Mouse (Mus musculus) adrenal gland, adult 10 weeks (tissue): ENCODE measurements around the gene Gbgt1. TPM values are rescaled to one million over a fixed set of nuclear protein-coding genes. Genes with fewer than 3 reads are reported as not detected.

Experiments used
- polyA plus RNA-seq: library from polyadenylated mRNA; stranded (reverse); fragments of 350-450 nt; fragmentation: Illumina TruSeq; extraction: RNeasy Lipid Tissue Mini Kit (QIAGEN cat#74804); gene quantifications from one replicate; pipeline ENCODE4 v1.2.3, GENCODE M21; 2014; ENCODE audit warnings: low read depth, low replicate concordance

Gbgt1 gene
- polyA plus RNA-seq = not detected

GRCm38 (mm10) chr2:28496671-28497070 lies at the start of gene Gbgt1:
Gbgt1 (plus strand) TSS chr2:28496891.

GRCm38 (mm10) chr2:28465836-28466518 lies 30.7 kb upstream of the Gbgt1 start, which contains the start of gene 1700007K13Rik:
1700007K13Rik (minus strand) TSS chr2:28466332.

GRCm38 (mm10) chr2:28467860-28468485 lies 28.7 kb upstream of the Gbgt1 start, which contains the start of gene Mrps2:
Mrps2 (plus strand) TSS chr2:28468066.

GRCm38 (mm10) chr2:28505795-28506194 lies 9.1 kb downstream of the Gbgt1 start, which contains the start of gene Gm10134:
Gm10134 (plus strand) TSS chr2:28506095.

GRCm38 (mm10) chr2:28512798-28513401 lies 16.2 kb downstream of the Gbgt1 start, which contains the start of gene Ralgds:
Ralgds (plus strand) TSS chr2:28513125.

Other genes with a start within 250 kb of the Gbgt1 start
- 2.0 TPM for gene Ppp1r26, start 50.1 kb upstream of the Gbgt1 start, polyA plus RNA-seq
- not detected for gene 1700007K13Rik, start 30.6 kb upstream of the Gbgt1 start, polyA plus RNA-seq
- gene Mrps2, start 28.8 kb upstream of the Gbgt1 start, polyA plus RNA-seq = 102 TPM
- gene Gm10134, start 9.2 kb downstream of the Gbgt1 start, polyA plus RNA-seq = not detected
- gene Ralgds, start 16.2 kb downstream of the Gbgt1 start, polyA plus RNA-seq = 11.4 TPM
- gene Cel, start 66.5 kb downstream of the Gbgt1 start, polyA plus RNA-seq = not detected
- gene Gtf3c5, start 86.9 kb downstream of the Gbgt1 start, polyA plus RNA-seq = 3.7 TPM
- gene Gfi1b, start 125.1 kb downstream of the Gbgt1 start, polyA plus RNA-seq = not detected
- gene Tsc1, start 144.3 kb downstream of the Gbgt1 start, polyA plus RNA-seq = 7.3 TPM
- gene Spaca9, start 202.8 kb downstream of the Gbgt1 start, polyA plus RNA-seq = not detected
- gene Ak8, start 203.3 kb downstream of the Gbgt1 start, polyA plus RNA-seq = not detected